Mouse (Mus musculus) mature B cell (primary cell): ENCODE results near the gene Olfr1186.
"Not testable (repeated sequence)": the region's sequence is repeated elsewhere in the genome, so short reads cannot be mapped to it uniquely, and the experiment has no call there.

Source experiments
- in situ Hi-C: fragments of 300-500 bp; cut with MboI; formaldehyde crosslinking; loops from 2 replicates; pipeline ENCODE4 v1.14.3; 2019

Olfr1186 gene

DNA sequence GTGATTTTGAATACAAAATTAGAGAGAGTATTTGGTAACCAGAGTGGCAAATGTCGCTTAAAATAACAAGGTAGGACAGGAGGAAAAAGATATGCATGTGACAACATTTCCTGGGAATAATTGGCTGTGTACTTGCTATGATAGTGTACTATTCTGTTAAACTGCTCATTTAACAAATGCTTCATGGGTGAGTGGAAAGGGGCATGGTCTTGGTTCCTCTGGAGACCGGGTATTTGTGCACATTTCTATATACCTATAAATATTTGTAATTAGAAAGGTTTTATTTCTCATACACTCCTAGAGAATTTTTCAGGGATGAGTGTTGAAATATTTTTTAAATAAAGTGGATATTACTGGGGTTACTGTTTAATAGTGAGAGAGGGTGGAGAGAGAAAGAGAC, at the start of gene Olfr1186:
TSS of gene Olfr1186 (plus strand) at position 301 of the 400 bp plus-strand sequence.
- in situ Hi-C loops, result no loop called here

DNA sequence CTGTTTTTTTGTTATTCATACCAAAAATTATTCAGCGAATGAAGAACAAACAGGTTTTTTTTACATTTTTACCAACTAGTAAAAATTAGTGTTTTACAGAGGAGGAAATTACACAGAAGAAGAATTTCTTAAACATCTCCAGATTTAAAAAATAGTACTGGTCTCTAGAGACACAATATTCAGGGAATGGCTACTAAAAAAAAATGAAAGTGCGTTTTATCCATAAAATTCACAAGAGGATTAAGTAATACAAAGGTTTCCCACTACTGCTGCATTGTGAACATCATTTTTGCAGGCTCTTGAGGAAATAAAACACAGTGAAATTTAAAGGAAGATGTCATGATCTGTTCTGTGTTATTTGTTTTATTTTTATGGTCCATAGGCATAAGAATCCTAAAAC, 35.1 kb upstream of the Olfr1186 start, which contains the start of gene Olfr1184:
TSS of gene Olfr1184 (plus strand) at position 301 of the 400 bp plus-strand sequence.
- in situ Hi-C loops, result no loop called here

DNA sequence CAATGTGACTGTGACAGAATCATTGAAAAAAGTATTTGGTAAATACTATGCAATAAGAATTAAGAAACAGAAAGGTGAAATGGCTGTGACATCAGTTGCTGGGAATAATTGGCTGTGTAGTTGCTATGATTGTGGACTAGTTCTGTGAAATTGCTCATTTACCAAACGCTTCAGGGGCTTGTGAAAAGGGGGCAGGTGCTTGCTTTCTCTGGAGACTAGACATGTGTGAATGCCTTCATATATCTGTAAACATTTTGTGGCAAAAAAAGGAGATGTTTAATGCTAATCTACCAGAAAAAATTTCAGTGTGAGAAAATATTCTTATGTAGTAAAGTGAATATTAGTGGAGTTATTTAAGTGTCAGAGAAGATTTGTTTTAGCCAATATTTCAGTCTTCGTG, 25.3 kb upstream of the Olfr1186 start, which contains the start of gene Olfr1185-ps1:
TSS of gene Olfr1185-ps1 (plus strand) at position 301 of the 400 bp plus-strand sequence.
- in situ Hi-C loops, result no loop called here

DNA sequence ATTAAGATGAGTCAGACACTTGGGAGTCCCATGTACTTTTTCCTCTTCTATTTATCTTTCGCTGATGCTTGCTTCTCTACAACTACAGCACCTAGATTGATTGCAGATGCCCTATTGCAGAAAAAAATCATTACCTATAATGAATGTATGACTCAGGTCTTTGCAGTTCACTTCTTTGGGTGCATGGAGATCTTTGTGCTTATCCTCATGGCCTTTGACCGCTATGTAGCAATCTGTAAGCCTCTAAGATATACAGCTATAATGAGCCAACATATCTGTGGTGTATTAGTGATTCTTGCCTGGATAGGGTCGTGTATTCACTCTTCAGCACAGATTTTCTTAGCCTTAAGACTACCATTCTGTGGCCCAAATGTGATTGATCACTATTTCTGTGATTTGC, 7.4 kb downstream of the Olfr1186 start:
- in situ Hi-C loops, result no loop called here

DNA sequence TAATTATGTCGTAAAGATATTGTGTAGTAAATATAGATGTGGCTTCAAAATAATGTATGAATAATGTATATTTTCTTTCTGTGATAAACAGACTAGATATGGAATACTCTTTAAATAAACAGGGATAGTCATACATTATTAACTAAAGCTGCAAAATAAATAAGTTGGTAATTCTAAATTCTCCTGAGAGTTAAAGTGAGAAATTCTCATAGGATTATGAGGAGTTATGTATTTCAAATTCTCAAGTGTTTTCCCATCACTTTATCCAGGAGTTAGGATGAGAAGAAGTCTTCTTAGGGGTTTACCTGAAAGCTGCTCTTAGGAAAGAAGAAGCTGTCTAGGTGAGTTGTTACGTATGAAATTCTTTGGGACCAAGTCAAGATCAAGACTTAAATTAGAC, 38.3 kb downstream of the Olfr1186 start, which contains the start of gene Olfr1188:
TSS of gene Olfr1188 (plus strand) at position 301 of the 400 bp plus-strand sequence.
- in situ Hi-C loops, result no loop called here

DNA sequence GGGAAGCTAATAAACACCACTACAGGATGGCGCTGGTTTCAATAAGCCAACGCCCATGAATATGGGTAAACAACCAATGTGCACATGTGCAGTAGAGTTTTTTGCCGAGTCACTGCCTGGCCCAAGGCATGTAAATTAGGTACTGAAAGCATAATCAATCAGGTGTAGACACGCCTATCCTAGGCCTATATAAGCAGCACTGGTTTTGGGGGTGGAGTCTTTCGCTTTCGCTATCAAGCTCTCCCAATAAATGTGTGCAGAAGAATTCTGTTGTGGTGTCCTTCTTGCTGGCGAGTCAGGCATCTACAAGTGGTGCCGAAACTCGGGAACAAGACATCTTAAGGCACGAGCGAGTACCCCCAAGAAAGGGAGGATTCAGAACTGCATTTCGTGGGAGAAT, 54.3 kb downstream of the Olfr1186 start:
- in situ Hi-C loops, result not testable (repeated sequence)
